Mouse (Mus musculus) heart, embryonic 11.5 days (tissue): ENCODE measurements at regions not wholly inside any gene's neighbourhood (a gene's known extent, or its start where the extent isn't known, plus 50 kb on each side); places are given as distances from the start of the nearest gene placed in this dataset.

Experiments used
- ATAC-seq: fragments of 200-750 bp; cut with Nextera tagmentation; replicated peaks from 2 replicates; pipeline ENCODE4 v1.8.0; 2017; ENCODE audit warnings: moderate library complexity; ENCODE audit not compliant: insufficient number of reproducible peaks, low FRiP score, low TSS enrichment
- H3K27ac ChIP-seq: fragments of 300-500 bp; sonication (generic); 2 replicates; pipeline ENCODE4 v1.5.1; 2014; ENCODE audit warnings: mild to moderate bottlenecking, low read depth, low read length
- H3K27me3 ChIP-seq: fragments of 300-500 bp; sonication (generic); 2 replicates; pipeline ENCODE4 v1.6.1; 2014; ENCODE audit warnings: mild to moderate bottlenecking, low read length, mixed read lengths; ENCODE audit not compliant: control insufficient read depth, insufficient read depth
- H3K36me3 ChIP-seq: fragments of 300-500 bp; sonication (generic); 2 replicates; pipeline ENCODE4 v1.6.1; 2014; ENCODE audit warnings: mild to moderate bottlenecking, low read length, moderate library complexity, mixed read lengths; ENCODE audit not compliant: control insufficient read depth, insufficient read depth
- H3K4me1 ChIP-seq: fragments of 300-500 bp; sonication (generic); 2 replicates; pipeline ENCODE4 v1.6.1; 2014; ENCODE audit warnings: low read length; ENCODE audit not compliant: control insufficient read depth, insufficient read depth
- H3K4me2 ChIP-seq: fragments of 300-500 bp; sonication (generic); 2 replicates; pipeline ENCODE4 v1.6.1; 2014; ENCODE audit warnings: mild to moderate bottlenecking, moderate library complexity
- H3K4me3 ChIP-seq: fragments of 300-500 bp; sonication (generic); 2 replicates; pipeline ENCODE4 v1.5.1; 2014; ENCODE audit warnings: low read depth, low read length
- H3K9ac ChIP-seq: fragments of 300-500 bp; sonication (generic); 2 replicates; pipeline ENCODE4 v1.6.1; 2014; ENCODE audit warnings: mild to moderate bottlenecking, low read depth, low read length, moderate library complexity
- H3K9me3 ChIP-seq: fragments of 300-500 bp; sonication (generic); replicated peaks from 2 replicates; pipeline ENCODE4 v1.6.1; 2016; ENCODE audit warnings: low read length; ENCODE audit not compliant: control insufficient read depth
- WGBS: fragments of 180-500 bp; shearing (Covaris S2); extraction: QIAGEN DNeasy Blood & Tissue Kit; methylation state at CpG from one replicate; pipeline ENCODE4 v1.1.7; 2014; ENCODE audit not compliant: insufficient replicate concordance; 5-methylcytosine and 5-hydroxymethylcytosine counted together

DNA sequence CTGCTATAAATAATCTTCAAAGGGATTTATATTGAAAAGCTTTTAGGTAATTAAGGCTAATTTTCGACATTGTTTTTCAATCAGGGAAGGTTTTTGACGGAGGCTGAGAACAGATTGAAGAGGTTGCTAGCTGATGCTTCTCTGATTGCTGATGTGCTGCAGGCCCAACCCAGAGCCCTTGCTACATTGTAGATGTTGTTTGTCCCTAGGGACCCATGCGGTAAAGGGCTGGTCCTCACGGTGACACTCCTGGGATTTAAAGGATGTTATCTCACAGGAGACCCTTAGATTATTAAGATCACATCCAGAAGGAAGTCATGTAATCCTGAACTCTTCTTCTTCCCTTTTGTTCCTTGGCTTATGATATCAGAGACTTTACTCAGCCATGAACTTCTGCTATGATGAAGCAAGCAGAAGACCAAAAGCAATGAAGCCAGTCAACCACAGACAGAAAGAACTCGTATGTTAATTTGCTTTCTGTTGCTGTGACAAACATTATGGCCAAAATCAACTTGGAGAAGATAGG, 191.2 kb upstream of the Amigo2 start:
- H3K4me1 ChIP-seq = no peaks in the 10 kb centered on the region
- no peak overlapping the region for H3K27ac ChIP-seq
- H3K36me3 ChIP-seq = no peaks in the 10 kb centered on the region
- H3K9ac ChIP-seq = no peak overlapping the region
- no peak overlapping the region for H3K4me3 ChIP-seq
- 75% methylated on average over 5 of the region's 5 CpGs for WGBS
- no peaks in the 10 kb centered on the region for H3K27me3 ChIP-seq
- ATAC-seq = no peak
- no peak overlapping the region for H3K4me2 ChIP-seq
- H3K9me3 ChIP-seq = no peaks in the 10 kb centered on the region
